Mouse (Mus musculus): ENCODE measurements around the gene Adap2.

DNA sequence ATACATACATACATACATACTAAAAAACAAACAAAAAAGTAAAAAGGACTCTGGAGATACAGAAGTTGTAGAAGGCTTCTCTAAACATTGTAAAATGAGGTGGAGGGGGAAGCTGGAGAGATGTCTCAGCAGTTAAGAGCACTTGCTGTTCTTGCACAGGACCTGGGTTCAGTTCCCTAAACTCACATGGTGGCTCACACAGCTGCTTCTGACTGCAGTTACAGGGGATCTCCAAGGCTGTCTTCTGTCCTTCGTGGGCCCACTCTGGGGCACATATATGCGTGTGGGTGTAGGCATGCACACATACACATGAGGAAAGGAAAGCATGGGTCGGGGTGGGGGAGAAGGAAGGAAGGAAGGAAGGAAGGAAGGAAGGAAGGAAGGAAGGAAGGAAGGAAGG is 15.7 kb downstream of the Adap2 start:
- TF ChIP-seq CTCF (IDR thresholded peaks at IDR 0.05; ENCODE audit: insufficient read depth, low read depth, low read length), result no peak
- no peak for TF ChIP-seq POLR2A (IDR thresholded peaks at IDR 0.05; ENCODE audit: insufficient read depth, low read depth, low read length)
